Mouse (Mus musculus) C2C12 (cell line): ENCODE data around the gene Wdfy3. TPM values are rescaled to one million over a fixed set of nuclear protein-coding genes. Genes with fewer than 3 reads are reported as not detected.

Experiments used
- H3K27me3 ChIP-seq: one replicate; pipeline ENCODE4 v1.6.1; 2011; ENCODE audit not compliant: control insufficient read depth, insufficient read depth, insufficient read length
- H3K36me3 ChIP-seq: one replicate; pipeline ENCODE4 v1.6.1; 2011; ENCODE audit not compliant: control insufficient read depth, insufficient read depth
- H3K4me3 ChIP-seq: one replicate; pipeline ENCODE4 v1.5.1; 2011; ENCODE audit warnings: mild to moderate bottlenecking, control low read depth; ENCODE audit not compliant: poor library complexity, insufficient read depth, severe bottlenecking
- H3K79me2 ChIP-seq: one replicate; pipeline ENCODE4 v1.6.1; 2011; ENCODE audit not compliant: control insufficient read depth, insufficient read depth
- H3K79me3 ChIP-seq: one replicate; pipeline ENCODE4 v1.6.1; 2011; ENCODE audit warnings: low read depth, control low read depth
- H3ac ChIP-seq: one replicate; pipeline ENCODE3; 2011; ENCODE audit warnings: low read depth; ENCODE audit not compliant: control insufficient read depth, insufficient read length
- CEBPB ChIP-seq: IDR thresholded peaks from one replicate; pipeline ENCODE4 v1.6.1; 2011; ENCODE audit warnings: low read depth, mild to moderate bottlenecking, control low read depth, moderate library complexity
- CTCF ChIP-seq: IDR thresholded peaks from one replicate; pipeline ENCODE4 v1.5.1; 2011; ENCODE audit not compliant: control insufficient read depth, insufficient read depth, insufficient read length
- FOSL1 ChIP-seq: IDR thresholded peaks from one replicate; pipeline ENCODE4 v1.8.0; 2011; ENCODE audit warnings: mild to moderate bottlenecking, low read length; ENCODE audit not compliant: poor library complexity, insufficient read depth, severe bottlenecking
- MAX ChIP-seq: IDR thresholded peaks from one replicate; pipeline ENCODE4 v1.6.1; 2011; ENCODE audit warnings: mild to moderate bottlenecking, control low read depth
- MYOD1 ChIP-seq: IDR thresholded peaks from one replicate; pipeline ENCODE4 v1.6.1; 2011; ENCODE audit warnings: low read depth; ENCODE audit not compliant: control insufficient read depth, insufficient read length
- MYOG ChIP-seq: IDR thresholded peaks from one replicate; pipeline ENCODE4 v1.6.1; 2011; ENCODE audit not compliant: control insufficient read depth, insufficient read length; ENCODE audit errors: extremely low read depth
- USF1 ChIP-seq: IDR thresholded peaks from one replicate; pipeline ENCODE4 v1.6.1; 2011; ENCODE audit warnings: low read depth, mild to moderate bottlenecking, control low read depth, moderate library complexity
- polyA plus RNA-seq: library from polyadenylated mRNA; unstranded; fragments of >200 nt; fragmentation: generic; extraction: Trizol; gene quantifications from one replicate; pipeline ENCODE4 v1.2.1, GENCODE M21; 2012; ENCODE audit warnings: missing spikeins

Wdfy3 gene
- polyA plus RNA-seq, 1 experiment = 10.7 TPM

- no peak for TF ChIP-seq MAX
- no peak for TF ChIP-seq MYOG
- no peak for TF ChIP-seq CEBPB
- no peak for TF ChIP-seq FOSL1
- TF ChIP-seq USF1 = no peak
- no peak for TF ChIP-seq CTCF
- no peak for TF ChIP-seq MYOD1
- Histone ChIP-seq H3K36me3 (no peaks in the 10 kb centered on the region), H3ac (no peak overlapping the region), H3K4me3 (no peak overlapping the region), H3K79me2 (no peaks in the 10 kb centered on the region), H3K79me3 (no peaks in the 10 kb centered on the region), H3K27me3 (peaks cover 41% of the 10 kb centered on the region)
Observed at GRCm38 (mm10) chr5:101811296-101812169, 258.2 kb downstream of the Wdfy3 start.

GRCm38 (mm10) chr5:101802358-101803022 lies 267.2 kb downstream of the Wdfy3 start:
- TF ChIP-seq MYOG = no peak
- TF ChIP-seq CTCF = no peak
- no peak for TF ChIP-seq CEBPB
- no peak for TF ChIP-seq MAX
- TF ChIP-seq USF1 = no peak
- no peak for TF ChIP-seq MYOD1
- TF ChIP-seq FOSL1 = no peak
- Histone ChIP-seq H3ac (no peak overlapping the region), H3K79me2 (no peaks in the 10 kb centered on the region), H3K27me3 (peaks cover 37% of the 10 kb centered on the region), H3K79me3 (no peaks in the 10 kb centered on the region), H3K4me3 (no peak overlapping the region), H3K36me3 (no peaks in the 10 kb centered on the region)

- peaks cover 36% of the 10 kb centered on the region for H3K27me3 ChIP-seq
- H3K4me3 ChIP-seq = no peak overlapping the region
- H3K79me3 ChIP-seq = no peaks in the 10 kb centered on the region
- no peaks in the 10 kb centered on the region for H3K36me3 ChIP-seq
- no peak overlapping the region for H3ac ChIP-seq
- TF ChIP-seq MYOG (no peak), CTCF (no peak), CEBPB (no peak), USF1 (no peak), MAX (no peak), FOSL1 (no peak)
- no peaks in the 10 kb centered on the region for H3K79me2 ChIP-seq
Observed at GRCm38 (mm10) chr5:101801891-101802290, 267.8 kb downstream of the Wdfy3 start.

GRCm38 (mm10) chr5:101792665-101793064 lies 277.1 kb downstream of the Wdfy3 start:
- TF ChIP-seq MYOG = no peak
- Histone ChIP-seq H3K4me3 (no peak overlapping the region), H3K79me3 (no peaks in the 10 kb centered on the region), H3K36me3 (no peaks in the 10 kb centered on the region), H3K27me3 (peaks cover 41% of the 10 kb centered on the region), H3ac (no peak overlapping the region), H3K79me2 (no peaks in the 10 kb centered on the region)

- Histone ChIP-seq H3K79me2 (no peaks in the 10 kb centered on the region), H3K79me3 (no peaks in the 10 kb centered on the region), H3ac (no peak overlapping the region), H3K36me3 (no peaks in the 10 kb centered on the region), H3K27me3 (peaks cover 39% of the 10 kb centered on the region), H3K4me3 (no peak overlapping the region)
- TF ChIP-seq MAX (no peak), USF1 (no peak), FOSL1 (no peak), MYOD1 (no peak), MYOG (no peak), CEBPB (no peak), CTCF (no peak)
Observed at GRCm38 (mm10) chr5:101790560-101790959, 279.2 kb downstream of the Wdfy3 start.

- Histone ChIP-seq H3K4me3 (no peak overlapping the region), H3K27me3 (peaks cover 39% of the 10 kb centered on the region), H3K79me3 (no peaks in the 10 kb centered on the region), H3K79me2 (no peaks in the 10 kb centered on the region), H3K36me3 (no peaks in the 10 kb centered on the region), H3ac (no peak overlapping the region)
- no peak for TF ChIP-seq FOSL1
- no peak for TF ChIP-seq CEBPB
- no peak for TF ChIP-seq CTCF
- no peak for TF ChIP-seq MYOD1
- TF ChIP-seq MYOG = no peak
- no peak for TF ChIP-seq MAX
Observed at GRCm38 (mm10) chr5:101789770-101790169, 280.0 kb downstream of the Wdfy3 start.
